Mouse (Mus musculus): ENCODE data around the gene Cnksr3.

- TF ChIP-seq EP300 (IDR thresholded peaks at IDR 0.05) (no peak), CTCF (IDR thresholded peaks at IDR 0.05) (no peak)
Measured at GRCm38 (mm10) chr10:7182555-7183170, 29.4 kb downstream of the Cnksr3 start.

Data from lung, postnatal 0 days (tissue).